Mouse (Mus musculus): ENCODE measurements at regions not wholly inside any gene's neighbourhood (a gene's known extent, or its start where the extent isn't known, plus 50 kb on each side); places are given as distances from the start of the nearest gene placed in this dataset.

GRCm38 (mm10) chr14:86197864-86198263 lies 943.2 kb downstream of the Diaph3 start:
- TF ChIP-seq GATA1 (IDR thresholded peaks at IDR 0.05; ENCODE audit: borderline replicate concordance, low read length): no peak
- TF ChIP-seq FLI1 (IDR thresholded peaks at IDR 0.05; ENCODE audit: low read length): no peak
